Mouse (Mus musculus) thymus, adult 2 months (tissue): ENCODE measurements at regions not wholly inside any gene's neighbourhood (a gene's known extent, or its start where the extent isn't known, plus 50 kb on each side); places are given as distances from the start of the nearest gene placed in this dataset.

Source experiments
- DNase-seq: peaks from one replicate; pipeline ENCODE4 v3.0.0; 2021
- H3K27ac ChIP-seq: fragments of 200-500 bp; 2 replicates; pipeline ENCODE4 v1.5.1; 2012; ENCODE audit warnings: low read length, control low read depth; ENCODE audit not compliant: control insufficient read depth, insufficient read depth
- H3K27me3 ChIP-seq: fragments of 200-500 bp; 2 replicates; pipeline ENCODE4 v1.6.1; 2012; ENCODE audit warnings: mild to moderate bottlenecking, low read length, moderate library complexity, mixed read lengths; ENCODE audit not compliant: control insufficient read depth, insufficient read depth
- H3K36me3 ChIP-seq: fragments of 200-500 bp; 2 replicates; pipeline ENCODE4 v1.6.1; 2012; ENCODE audit warnings: mild to moderate bottlenecking, low read length, moderate library complexity; ENCODE audit not compliant: control insufficient read depth, insufficient read depth
- H3K4me1 ChIP-seq: fragments of 200-500 bp; replicated peaks from 2 replicates; pipeline ENCODE4 v1.6.1; 2012; ENCODE audit warnings: low read length; ENCODE audit not compliant: control insufficient read depth, insufficient read depth
- H3K4me3 ChIP-seq: fragments of 200-500 bp; 2 replicates; pipeline ENCODE4 v1.5.1; 2012; ENCODE audit warnings: mild to moderate bottlenecking, low read length, control low read depth, moderate library complexity; ENCODE audit not compliant: control insufficient read depth, insufficient read depth
- CTCF ChIP-seq: fragments of 200-500 bp; IDR thresholded peaks from 2 replicates; pipeline ENCODE4 v1.5.1; 2012; ENCODE audit warnings: mild to moderate bottlenecking, control low read depth, low read length, moderate library complexity, borderline replicate concordance; ENCODE audit not compliant: control insufficient read depth, poor library complexity, insufficient read depth; ENCODE audit errors: extremely low read depth
- POLR2A ChIP-seq: fragments of 200-500 bp; IDR thresholded peaks from 2 replicates; pipeline ENCODE4 v1.6.1; 2012; ENCODE audit warnings: mild to moderate bottlenecking, low read length, control low read depth, moderate library complexity; ENCODE audit not compliant: control insufficient read depth, poor library complexity, insufficient read depth; ENCODE audit errors: extremely low read depth
- WGBS: fragments of 180-500 bp; shearing (Covaris S2); methylation state at CpG from one replicate; pipeline ENCODE4 v1.1.7; 2018; 5-methylcytosine and 5-hydroxymethylcytosine counted together

- no peak overlapping the region for H3K4me3 ChIP-seq
- no peak for DNase-seq
- WGBS: 88% methylated on average over 5 of the region's 5 CpGs
- no peaks in the 10 kb centered on the region for H3K36me3 ChIP-seq
- no peaks in the 10 kb centered on the region for H3K4me1 ChIP-seq
- H3K27ac ChIP-seq: no peak overlapping the region; the same call in 1 of the 2 replicates
- no peak for TF ChIP-seq POLR2A
- TF ChIP-seq CTCF: no peak
- H3K27me3 ChIP-seq: no peaks in the 10 kb centered on the region
Observed at GRCm38 (mm10) chr1:128813379-128813778, 221.3 kb upstream of the Cxcr4 start.

- no peaks in the 10 kb centered on the region for H3K36me3 ChIP-seq
- no peak for DNase-seq
- no peak overlapping the region for H3K27ac ChIP-seq
- H3K4me1 ChIP-seq: no peaks in the 10 kb centered on the region
- no peak overlapping the region for H3K4me3 ChIP-seq
- TF ChIP-seq CTCF: no peak
- TF ChIP-seq POLR2A: no peak
- H3K27me3 ChIP-seq: no peaks in the 10 kb centered on the region
- 36% methylated on average over 3 of the region's 3 CpGs for WGBS
Observed at GRCm38 (mm10) chr1:128810860-128811259, 218.8 kb upstream of the Cxcr4 start.

- no peaks in the 10 kb centered on the region for H3K36me3 ChIP-seq
- no peak for DNase-seq
- no peak for TF ChIP-seq CTCF
- no peak for TF ChIP-seq POLR2A
- no peaks in the 10 kb centered on the region for H3K4me1 ChIP-seq
- H3K4me3 ChIP-seq: no peak overlapping the region
- 92% methylated on average over 2 of the region's 2 CpGs for WGBS
- H3K27ac ChIP-seq: no peak overlapping the region
- H3K27me3 ChIP-seq: no peaks in the 10 kb centered on the region
Observed at GRCm38 (mm10) chr1:128810094-128810493, 218.0 kb upstream of the Cxcr4 start.

GRCm38 (mm10) chr1:128809601-128810000 lies 217.5 kb upstream of the Cxcr4 start:
- Histone ChIP-seq H3K4me3 (no peak overlapping the region), H3K27ac (no peak overlapping the region), H3K27me3 (no peaks in the 10 kb centered on the region), H3K4me1 (no peaks in the 10 kb centered on the region), H3K36me3 (no peaks in the 10 kb centered on the region)
- WGBS: 96% methylated on average over 8 of the region's 8 CpGs
- DNase-seq: no peak
- TF ChIP-seq CTCF: no peak
- TF ChIP-seq POLR2A: no peak

- Histone ChIP-seq H3K4me3 (no peak overlapping the region), H3K36me3 (no peaks in the 10 kb centered on the region), H3K27me3 (no peaks in the 10 kb centered on the region), H3K4me1 (no peaks in the 10 kb centered on the region), H3K27ac (no peak overlapping the region)
- TF ChIP-seq CTCF (no peak), POLR2A (no peak)
- DNase-seq: no peak
- WGBS: 93% methylated on average over 5 of the region's 5 CpGs
Observed at GRCm38 (mm10) chr1:128808599-128808998, 216.5 kb upstream of the Cxcr4 start.

GRCm38 (mm10) chr1:128805687-128806653 lies 213.9 kb upstream of the Cxcr4 start:
- TF ChIP-seq CTCF (no peak), POLR2A (no peak)
- no peaks in the 10 kb centered on the region for H3K4me1 ChIP-seq
- no peaks in the 10 kb centered on the region for H3K27me3 ChIP-seq
- DNase-seq: no peak
- no peak overlapping the region for H3K4me3 ChIP-seq
- WGBS: 93% methylated on average over 10 of the region's 10 CpGs
- H3K36me3 ChIP-seq: no peaks in the 10 kb centered on the region
- H3K27ac ChIP-seq: no peak overlapping the region
